Mouse (Mus musculus): ENCODE results near the gene Pdzd7.

- TF ChIP-seq MAX (IDR thresholded peaks at IDR 0.05; ENCODE audit: low read depth) = no peak
- peak in 1 of 3 experiments; percentile 11 for TF ChIP-seq MYOD1 (IDR thresholded peaks at IDR 0.05; ENCODE audit: control insufficient read depth in 1 of 3, insufficient read length in 2 of 3, low read depth in 2 of 3)
- TF ChIP-seq POLR2A (IDR thresholded peaks at IDR 0.05; ENCODE audit: insufficient read length, low read depth) = no peak
- TF ChIP-seq MYOG (IDR thresholded peaks at IDR 0.05; ENCODE audit: control insufficient read depth in 1 of 3, insufficient read depth in 1 of 3, insufficient read length in 2 of 3, low read depth in 2 of 3) = peak in 2 of 3 experiments; percentile 21 to 38
- TF ChIP-seq POLR2AphosphoS2 (IDR thresholded peaks at IDR 0.05; ENCODE audit: insufficient read length, low read depth) = no peak
- TF ChIP-seq SRF (IDR thresholded peaks at IDR 0.05; ENCODE audit: control insufficient read depth, insufficient read length, low read depth) = no peak
- no peak for TF ChIP-seq TCF12 (IDR thresholded peaks at IDR 0.05; ENCODE audit: insufficient read depth, poor library complexity, severe bottlenecking)
- no peak for TF ChIP-seq E2F4 (IDR thresholded peaks at IDR 0.05; ENCODE audit: insufficient read depth)
These were observed 5.3 kb downstream of the Pdzd7 start for GRCm38 (mm10) chr19:45040214-45040613.

All from myocyte (in vitro differentiated cells).